Mouse (Mus musculus) olfactory bulb, adult 2 months (tissue): ENCODE data around the gene Ptprq. TPM values are rescaled to one million over a fixed set of nuclear protein-coding genes. Genes with fewer than 3 reads are reported as not detected.

Experiments
- H3K27ac ChIP-seq: fragments of 200-500 bp; 2 replicates; pipeline ENCODE4 v1.5.1; 2012; ENCODE audit warnings: low read depth, low read length; ENCODE audit not compliant: insufficient read depth
- H3K4me1 ChIP-seq: fragments of 200-500 bp; 2 replicates; pipeline ENCODE4 v1.6.1; 2012; ENCODE audit warnings: low read length; ENCODE audit not compliant: control insufficient read depth, insufficient read depth
- H3K4me3 ChIP-seq: fragments of 200-500 bp; 2 replicates; pipeline ENCODE4 v1.5.1; 2012; ENCODE audit warnings: mild to moderate bottlenecking, low read depth, low read length, moderate library complexity; ENCODE audit not compliant: insufficient read depth
- CTCF ChIP-seq: fragments of 200-500 bp; IDR thresholded peaks from 2 replicates; pipeline ENCODE4 v1.5.1; 2012; ENCODE audit warnings: low read depth, mild to moderate bottlenecking, low read length, moderate library complexity; ENCODE audit not compliant: insufficient read depth
- POLR2A ChIP-seq: fragments of 200-500 bp; IDR thresholded peaks from 2 replicates; pipeline ENCODE4 v1.6.1; 2012; ENCODE audit warnings: mild to moderate bottlenecking, low read depth, low read length, moderate library complexity; ENCODE audit not compliant: insufficient read depth
- WGBS: fragments of 180-500 bp; shearing (Covaris S2); methylation state at CpG from one replicate; pipeline ENCODE4 v1.1.7; 2018; 5-methylcytosine and 5-hydroxymethylcytosine counted together
- polyA plus RNA-seq: library from polyadenylated mRNA; stranded (reverse); fragments of >200 nt; gene quantifications from 2 replicates; pipeline ENCODE4 v1.2.4, GENCODE M21; 2012; ENCODE audit warnings: low replicate concordance; ENCODE audit not compliant: missing spikeins, insufficient read depth, insufficient read length

Ptprq gene
- polyA plus RNA-seq, 1 experiment: not detected

DNA sequence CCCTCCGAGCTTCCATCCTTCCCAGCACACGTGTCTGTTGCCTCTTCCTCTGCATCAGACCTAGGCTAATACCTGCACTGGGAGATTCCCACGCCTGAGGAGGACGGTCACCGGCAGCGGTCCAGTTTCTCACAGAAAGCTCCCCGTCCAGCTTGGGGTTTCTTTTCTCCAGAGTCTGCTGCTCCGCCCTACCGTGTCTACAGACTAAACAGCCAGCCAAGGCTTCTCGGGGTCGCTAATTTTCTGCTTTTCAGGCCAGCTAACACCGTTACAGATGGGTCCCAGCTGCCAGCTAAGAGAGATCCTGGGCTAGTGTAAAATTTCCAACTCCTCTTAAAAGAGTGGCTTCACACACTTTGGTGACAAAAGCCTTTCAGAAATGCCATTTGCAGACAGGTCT lies 233.1 kb downstream of the Ptprq start:
- TF ChIP-seq CTCF: no peak
- TF ChIP-seq POLR2A: no peak
- Histone ChIP-seq H3K4me3 (no peak overlapping the region), H3K27ac (no peak overlapping the region), H3K4me1 (no peaks in the 10 kb centered on the region)
- 75% methylated on average over 12 of the region's 12 CpGs for WGBS

GRCm38 (mm10) chr10:107485870-107486269 lies 234.0 kb downstream of the Ptprq start, which contains the start of gene Myf5:
TSS of gene Myf5 (minus strand) at chr10:107486134.
- WGBS: 86% methylated on average over 8 of the region's 8 CpGs
- Histone ChIP-seq H3K27ac (no peak within 1 kb of the TSS), H3K4me3 (no peak within 1 kb of the TSS), H3K4me1 (no peaks in the 10 kb centered on the region)
- no peak for TF ChIP-seq POLR2A
- TF ChIP-seq CTCF: no peak

GRCm38 (mm10) chr10:107484050-107484449 lies 235.8 kb downstream of the Ptprq start:
- TF ChIP-seq POLR2A (no peak), CTCF (no peak)
- WGBS: 88% methylated on average over 10 of the region's 10 CpGs
- Histone ChIP-seq H3K4me1 (no peaks in the 10 kb centered on the region), H3K27ac (no peak overlapping the region), H3K4me3 (no peak overlapping the region)

- Histone ChIP-seq H3K4me3 (no peak overlapping the region), H3K27ac (no peak overlapping the region), H3K4me1 (no peaks in the 10 kb centered on the region)
- TF ChIP-seq CTCF: no peak
- TF ChIP-seq POLR2A: no peak
- WGBS: 58% methylated on average over 2 of the region's 2 CpGs
Observed at GRCm38 (mm10) chr10:107473497-107473896, 246.4 kb downstream of the Ptprq start.

DNA sequence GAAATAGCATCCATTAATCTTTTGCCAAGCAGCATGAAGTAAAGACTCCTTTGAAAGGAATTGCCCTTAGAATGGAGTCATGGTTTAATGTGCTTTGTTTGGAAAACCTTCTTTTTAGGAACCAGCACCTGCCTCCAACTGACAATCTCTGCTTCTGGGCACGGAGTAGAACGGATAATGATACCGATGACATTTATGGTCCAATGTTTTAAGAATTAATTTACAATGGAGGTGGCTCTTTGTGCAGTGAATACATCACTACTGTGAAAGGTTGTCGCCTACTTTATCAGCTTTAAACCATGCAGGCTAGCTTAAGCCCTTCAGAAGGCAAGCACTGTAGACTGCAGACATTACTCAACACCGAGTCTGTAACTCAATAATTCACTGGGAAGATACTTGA lies 248.1 kb downstream of the Ptprq start:
- Histone ChIP-seq H3K4me1 (no peaks in the 10 kb centered on the region), H3K27ac (no peak overlapping the region), H3K4me3 (no peak overlapping the region)
- 66% methylated on average over 5 of the region's 5 CpGs for WGBS
- TF ChIP-seq POLR2A: no peak

DNA sequence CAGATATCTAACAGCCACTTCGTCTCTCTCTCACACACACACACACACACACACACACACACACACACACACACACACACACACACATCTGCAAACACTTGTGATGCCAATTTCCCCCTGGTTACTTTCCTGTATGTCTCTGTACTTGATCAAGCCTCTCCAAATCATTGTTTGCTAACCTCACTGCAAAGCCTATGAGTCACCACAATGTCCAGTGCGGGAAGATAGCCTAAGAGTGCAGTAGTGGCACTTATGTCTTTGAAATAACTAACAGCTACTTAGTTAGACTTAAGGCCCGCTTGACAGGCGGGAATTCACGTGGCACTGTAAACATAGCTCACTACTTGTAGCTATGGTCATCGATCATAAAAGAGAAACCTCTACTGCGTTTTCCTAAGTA lies 252.0 kb downstream of the Ptprq start:
- no peaks in the 10 kb centered on the region for H3K4me1 ChIP-seq
- no peak overlapping the region for H3K27ac ChIP-seq
- H3K4me3 ChIP-seq: no peak overlapping the region
- WGBS: 92% methylated on average over 7 of the region's 7 CpGs
- TF ChIP-seq POLR2A: no peak
- TF ChIP-seq CTCF: no peak

Other genes with a start within 250 kb of the Ptprq start
- not detected in 2 replicates for gene Myf5, start 233.9 kb downstream of the Ptprq start, polyA plus RNA-seq
- not detected in 2 replicates for gene Myf6, start 225.3 kb downstream of the Ptprq start, polyA plus RNA-seq
- not detected in 2 replicates for gene Otogl, start 192.1 kb upstream of the Ptprq start, polyA plus RNA-seq